Mouse (Mus musculus) urinary bladder, postnatal 14 days (tissue): ENCODE measurements at regions not wholly inside any gene's neighbourhood (a gene's known extent, or its start where the extent isn't known, plus 50 kb on each side); places are given as distances from the start of the nearest gene placed in this dataset.

ENCODE experiments used
- DNase-seq: peaks from one replicate; pipeline ENCODE4 v3.0.0; 2021; ENCODE audit warnings: low spot score

GRCm38 (mm10) chr1:92776353-92776752, 55.1 kb upstream of the Gpc1 start:
- no peak for DNase-seq

GRCm38 (mm10) chr1:92775908-92776307, 55.5 kb upstream of the Gpc1 start:
- DNase-seq, result no peak

GRCm38 (mm10) chr1:92774743-92775692, 56.4 kb upstream of the Gpc1 start:
- no peak for DNase-seq

DNA sequence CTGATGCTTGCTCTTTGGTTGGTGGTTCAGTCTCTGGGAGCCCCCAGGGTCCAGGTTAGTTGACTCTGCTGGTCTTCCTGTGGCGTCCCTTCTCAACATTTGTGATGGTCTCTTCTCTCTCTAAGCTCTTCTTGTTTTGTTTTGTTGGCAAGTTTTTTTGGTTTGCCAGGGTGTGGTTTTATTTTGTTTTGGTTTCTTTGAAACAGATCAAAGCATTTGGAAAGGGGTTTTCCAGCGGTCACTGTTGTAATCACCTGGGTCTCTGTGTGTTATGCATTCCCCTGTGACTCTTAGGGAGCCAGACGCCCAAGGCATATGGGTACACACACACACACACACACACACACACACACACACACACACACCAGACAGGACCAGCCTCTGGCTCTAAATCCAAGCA, 57.4 kb upstream of the Gpc1 start:
- DNase-seq, result no peak

- DNase-seq, result no peak
Measured at GRCm38 (mm10) chr1:92772784-92773113, 58.7 kb upstream of the Gpc1 start.

DNA sequence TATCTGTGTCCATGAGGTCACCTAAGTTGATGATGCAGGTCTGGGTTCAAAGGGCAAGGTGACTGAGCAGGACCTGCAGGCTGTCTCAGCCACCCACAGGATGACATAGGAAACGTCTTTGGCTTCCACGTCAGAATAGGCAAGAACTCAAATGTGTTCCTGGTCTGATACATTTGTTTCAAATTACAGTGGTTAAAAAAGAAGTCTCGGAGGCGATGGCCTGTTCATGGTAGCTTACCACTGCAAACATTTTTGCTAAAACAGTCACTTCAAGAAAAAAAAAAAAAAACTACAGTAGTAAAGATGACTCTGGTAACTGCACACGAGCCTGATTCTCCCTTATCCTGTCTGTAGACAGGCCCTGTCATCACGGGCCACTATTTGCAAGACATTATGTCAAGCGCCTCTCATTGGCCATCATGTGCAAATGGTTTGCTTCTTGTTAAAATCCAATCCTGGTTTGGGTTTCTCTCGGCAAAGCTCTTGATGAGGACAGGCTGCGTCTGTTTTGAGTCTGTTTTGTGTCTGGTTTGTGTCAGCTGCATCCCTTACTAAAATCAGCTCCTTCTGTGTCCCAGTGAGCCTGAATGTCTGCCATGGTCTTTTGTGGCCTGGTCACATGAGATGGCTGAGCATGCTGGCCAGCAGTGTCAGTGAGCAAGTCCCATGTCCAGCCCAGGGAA, 59.2 kb upstream of the Gpc1 start:
- no peak for DNase-seq

GRCm38 (mm10) chr1:92769696-92770095, 61.7 kb upstream of the Gpc1 start:
- DNase-seq, result no peak

DNA sequence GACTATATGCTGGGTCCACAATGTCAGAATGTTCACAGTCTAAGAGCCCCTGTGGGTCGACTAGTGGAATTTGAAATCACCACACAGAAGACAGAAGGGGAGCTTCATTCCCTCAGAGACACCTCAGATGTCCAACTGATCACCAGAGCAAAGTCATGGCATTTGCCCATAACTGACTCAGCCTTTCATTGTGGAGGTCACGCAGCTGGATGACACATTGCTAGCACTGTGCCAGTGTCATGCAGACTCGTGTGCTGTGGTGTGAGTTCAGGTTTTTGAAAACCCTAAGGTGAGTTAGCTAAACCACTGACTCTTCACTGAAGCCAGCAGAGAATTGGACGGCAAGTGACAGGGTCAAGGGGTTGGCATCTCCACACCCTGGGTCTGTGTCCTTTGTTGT, 62.3 kb upstream of the Gpc1 start:
- DNase-seq, result no peak

GRCm38 (mm10) chr1:92766496-92766895, 64.9 kb upstream of the Gpc1 start:
- DNase-seq, result no peak

DNA sequence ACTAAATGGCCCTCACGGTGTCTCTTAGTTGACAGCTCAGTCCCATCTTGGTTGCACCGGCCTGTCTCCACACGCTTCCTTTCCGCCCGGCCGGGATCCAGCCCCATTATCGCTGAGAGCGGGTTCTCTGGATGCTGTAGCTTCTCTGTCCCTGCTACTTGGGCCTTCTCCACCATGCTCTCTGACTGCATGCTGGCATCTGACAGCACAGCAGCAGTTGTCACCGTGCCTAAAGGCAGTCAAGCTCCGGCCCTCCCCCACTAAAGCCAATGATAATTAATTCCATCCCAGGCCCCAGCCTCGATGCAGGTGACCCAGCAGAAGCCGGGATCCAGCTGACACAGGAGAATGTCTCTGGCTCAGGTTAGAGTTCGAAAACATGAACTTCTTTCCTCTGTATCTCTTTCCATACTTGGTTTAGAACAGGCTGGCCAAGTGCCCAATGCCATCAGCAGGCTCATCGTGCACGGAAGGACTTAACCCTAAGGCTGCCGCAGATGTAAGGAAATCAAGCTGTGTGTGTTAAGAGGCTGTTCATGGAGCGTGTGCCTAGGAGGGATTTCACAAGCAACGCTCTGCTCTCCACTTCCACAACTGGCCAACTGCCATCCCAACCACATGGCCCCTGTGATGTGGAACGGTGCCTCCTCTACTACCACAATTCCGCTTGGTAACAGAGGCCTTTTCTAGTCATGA, 76.5 kb upstream of the Gpc1 start:
- no peak for DNase-seq

DNA sequence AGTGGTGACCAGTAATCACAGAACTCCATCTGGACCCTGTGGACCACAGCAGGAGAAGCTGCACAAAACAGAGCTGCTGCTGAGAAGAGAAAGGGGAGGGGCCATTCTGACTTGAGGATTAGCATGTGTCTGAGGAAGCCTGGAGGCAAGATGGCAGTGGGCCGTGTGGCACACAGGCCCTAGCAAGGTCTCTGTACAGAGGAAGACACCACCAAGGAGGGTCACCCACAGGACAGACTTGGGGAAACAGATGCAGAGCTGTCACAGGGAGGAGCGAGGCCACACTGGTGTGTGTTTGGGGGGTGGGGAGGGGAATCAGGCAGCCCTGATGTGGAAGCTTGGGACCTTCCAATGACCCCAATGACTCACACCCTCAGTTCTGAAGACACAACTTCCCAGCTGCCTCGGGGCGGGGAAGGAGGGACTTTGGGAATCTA, 79.7 kb upstream of the Gpc1 start:
- peak; percentile 8 for DNase-seq

GRCm38 (mm10) chr1:92749475-92749874, 82.0 kb upstream of the Gpc1 start:
- DNase-seq, result no peak

DNA sequence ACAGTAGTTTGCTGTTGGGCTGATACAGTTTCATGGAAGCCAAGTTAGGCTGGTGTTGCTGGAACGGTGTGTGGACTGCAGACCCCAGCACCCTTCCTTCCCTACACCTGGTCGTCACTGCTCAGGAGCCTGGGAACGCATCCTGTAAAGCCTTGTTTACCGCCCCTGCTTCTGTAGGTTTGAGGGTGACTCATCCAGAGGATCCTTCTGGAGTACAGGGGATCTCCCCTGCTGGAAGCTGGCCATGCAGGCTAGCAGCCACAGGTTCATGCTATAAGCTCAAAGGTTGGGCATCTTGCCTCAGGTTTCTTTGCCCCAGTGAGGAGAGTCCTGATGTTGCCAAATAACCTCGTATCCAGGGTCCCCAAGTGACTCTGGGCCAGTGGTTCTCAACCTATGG, 86.2 kb upstream of the Gpc1 start:
- no peak for DNase-seq

- DNase-seq, result peak; percentile 30
Measured at GRCm38 (mm10) chr1:92744528-92745241, 86.8 kb upstream of the Gpc1 start.

DNA sequence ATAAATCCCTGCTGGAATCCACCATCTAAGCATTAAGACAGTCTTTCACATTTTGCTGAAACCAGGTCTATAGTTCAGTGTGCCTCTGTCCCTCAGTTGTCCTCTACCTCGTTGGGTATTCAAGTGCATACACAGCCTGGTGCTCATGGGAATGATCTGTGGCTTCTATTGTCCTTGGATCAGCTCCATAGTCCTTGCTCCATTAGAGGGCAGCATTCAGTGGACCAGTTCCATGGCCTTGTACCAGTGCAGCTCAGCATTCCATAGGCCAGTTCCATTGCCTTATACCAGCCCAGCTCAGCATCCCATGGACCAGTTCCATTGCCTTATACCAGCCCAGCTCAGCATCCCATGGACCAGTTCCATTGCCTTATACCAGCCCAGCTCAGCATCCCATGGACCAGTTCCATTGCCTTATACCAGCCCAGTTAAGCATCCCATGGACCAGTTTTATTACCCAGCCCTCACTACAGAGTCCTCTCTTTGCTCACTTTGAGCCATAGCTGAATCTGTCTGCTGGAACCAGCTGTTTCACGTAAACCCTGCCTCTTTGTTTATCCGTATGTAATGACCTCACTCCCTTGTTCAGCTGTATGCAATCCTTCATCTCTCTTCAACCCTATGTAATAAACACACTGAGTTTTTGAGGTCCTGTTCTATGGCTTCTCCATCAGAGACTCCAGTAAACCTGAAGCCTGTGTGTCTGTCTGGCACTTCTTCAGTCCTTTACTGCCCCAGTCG, 88.4 kb upstream of the Gpc1 start:
- DNase-seq, result no peak

DNA sequence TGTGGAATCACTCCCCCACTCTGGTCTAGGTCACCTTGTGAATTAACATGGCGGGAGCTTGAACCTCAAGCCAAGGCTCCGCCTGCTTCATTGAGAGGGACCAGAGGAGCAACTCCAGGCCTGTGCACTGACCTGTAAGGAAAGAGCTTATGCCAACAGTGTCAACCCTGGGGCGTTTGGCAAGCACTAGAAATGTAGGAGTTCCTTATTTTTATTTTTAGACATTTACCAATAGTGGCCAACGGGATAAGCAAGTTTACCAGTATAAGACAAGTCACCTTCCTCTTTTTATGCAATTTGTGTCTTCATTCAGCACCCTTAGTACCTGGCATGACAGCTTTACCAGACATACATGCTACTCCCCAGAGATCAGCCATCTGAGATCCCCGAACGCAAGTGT, 89.1 kb upstream of the Gpc1 start:
- DNase-seq, result no peak

DNA sequence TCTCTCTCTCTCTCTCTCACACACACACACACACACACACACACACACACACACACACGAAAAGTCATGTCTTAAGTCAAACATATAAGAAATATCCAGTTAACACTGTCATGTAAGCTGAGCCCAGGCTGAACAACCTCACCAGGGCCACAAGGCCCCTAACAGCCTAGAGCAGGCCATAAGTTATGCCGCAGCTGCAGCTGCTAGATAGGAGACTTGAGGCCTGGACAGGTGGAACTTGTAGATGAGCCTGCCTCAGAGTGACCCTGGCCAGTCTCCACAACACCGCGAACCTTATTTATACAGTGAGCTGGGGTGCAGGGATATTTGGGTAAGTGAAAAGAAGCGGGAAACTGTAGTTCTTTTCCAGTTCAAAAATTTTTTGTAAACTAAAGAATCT, 90.4 kb upstream of the Gpc1 start:
- DNase-seq, result no peak

GRCm38 (mm10) chr1:92737600-92738197, 89.1 kb upstream of the Otos start:
- no peak for DNase-seq

DNA sequence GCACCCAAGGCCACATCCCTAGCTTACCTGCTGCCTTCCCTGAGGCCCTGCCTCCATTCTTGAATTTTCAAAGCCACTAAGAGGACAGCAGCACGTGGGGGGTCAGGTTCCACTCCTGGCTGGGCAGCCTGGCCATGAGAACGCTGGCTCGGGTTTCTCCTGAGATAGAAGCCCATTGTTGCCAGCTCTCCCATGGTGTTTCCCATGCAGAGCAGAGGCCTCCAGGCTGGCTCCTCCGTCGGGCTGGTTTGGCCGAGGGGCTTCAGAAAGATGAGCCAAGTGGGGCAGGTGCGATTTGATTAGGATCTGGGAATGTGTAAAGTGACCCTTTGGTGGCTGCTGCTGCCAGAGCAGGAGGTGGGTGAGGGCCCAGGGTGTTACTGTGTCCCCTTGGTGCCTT, 87.8 kb upstream of the Otos start:
- no peak for DNase-seq

- no peak for DNase-seq
Measured at GRCm38 (mm10) chr1:92733732-92734131, 85.1 kb upstream of the Otos start.
